Mouse (Mus musculus) thymus, adult 18-20 months (tissue): ENCODE results near the gene Tas2r119.

ENCODE experiments used
- DNase-seq, 2 experiments: peaks; one replicate each; pipeline ENCODE4 v3.0.0; 2022; ENCODE audit warnings: mixed read lengths in 2 of 2

Gene Tas2r119

GRCm38 (mm10) chr15:32226381-32226780 is 49.3 kb downstream of the Tas2r119 start:
- no peak for DNase-seq

- DNase-seq: no peak
These were observed 49.9 kb downstream of the Tas2r119 start for GRCm38 (mm10) chr15:32226888-32227395.
